Mouse (Mus musculus): ENCODE measurements around the gene Fkbp5. TPM values are rescaled to one million over a fixed set of nuclear protein-coding genes. Genes with fewer than 3 reads are reported as not detected.

Fkbp5 gene
- total and polyA plus RNA-seq, 3 experiments: 14.4 to 31.4 (median 22.6) TPM

DNA sequence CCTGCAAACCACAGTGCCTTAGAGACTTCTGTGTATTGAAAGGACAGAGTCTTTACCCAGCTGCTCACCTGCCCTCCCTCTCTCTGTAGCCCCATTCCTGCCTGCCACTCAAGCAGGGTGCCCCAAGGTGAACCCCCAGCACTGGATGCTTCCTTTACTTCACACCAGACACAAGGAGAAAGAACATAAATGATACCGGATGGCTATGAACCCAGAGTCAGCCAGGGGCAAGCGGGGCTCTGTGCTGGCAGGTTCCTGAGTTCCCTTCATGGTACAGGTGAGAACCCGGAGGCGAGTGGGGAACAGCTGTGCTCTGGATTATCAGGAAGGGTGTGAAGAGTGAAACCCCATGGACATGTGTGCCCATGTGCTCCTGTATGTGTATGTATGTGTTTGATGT lies 11.7 kb downstream of the Fkbp5 start:
- H3K4me1 ChIP-seq (ENCODE audit: control insufficient read depth in 1 of 2, insufficient read depth in 2 of 2): peaks cover 7 to 23% of the 10 kb centered on the region in 2 experiments
- no peaks in the 10 kb centered on the region for H3K79me2 ChIP-seq (replicated peaks; ENCODE audit: control insufficient read depth, extremely low read depth, insufficient read depth, poor library complexity, severe bottlenecking)
- no peak overlapping the region for H3K9ac ChIP-seq (ENCODE audit: insufficient read depth, low read depth)
- H3K36me3 ChIP-seq (replicated peaks in 1 of 2; ENCODE audit: control insufficient read depth in 1 of 2, insufficient read depth in 1 of 2, low read length in 1 of 2): no peaks in the 10 kb centered on the region
- no peak for TF ChIP-seq TCF12 (IDR thresholded peaks at IDR 0.05; ENCODE audit: low read depth, low read length)
- no peak for TF ChIP-seq E2F4 (IDR thresholded peaks at IDR 0.05; ENCODE audit: insufficient replicate concordance, low read depth, low read length)
- no peak for TF ChIP-seq KAT2A (IDR thresholded peaks at IDR 0.05; ENCODE audit: insufficient replicate concordance, low read length)
- no peak for TF ChIP-seq IRF4 (IDR thresholded peaks at IDR 0.05; ENCODE audit: low read depth, low read length)
- TF ChIP-seq BHLHE40 (IDR thresholded peaks at IDR 0.05; ENCODE audit: low read depth, low read length): no peak
- TF ChIP-seq SIN3A (IDR thresholded peaks at IDR 0.05; ENCODE audit: low read length): no peak
- no peak for TF ChIP-seq TBP (conservative IDR thresholded peaks at IDR 0.05; ENCODE audit: low read depth, low read length)
- TF ChIP-seq HCFC1 (IDR thresholded peaks at IDR 0.05; ENCODE audit: low read depth, low read length): no peak
- no peak for TF ChIP-seq POLR2A (IDR thresholded peaks at IDR 0.05; ENCODE audit: low read depth, low read length)
- no peak for TF ChIP-seq SMC3 (IDR thresholded peaks at IDR 0.05; ENCODE audit: low read depth, low read length)
- TF ChIP-seq ELF1 (IDR thresholded peaks at IDR 0.05; ENCODE audit: low read depth, low read length): no peak
- no peak for TF ChIP-seq POLR2AphosphoS2 (IDR thresholded peaks at IDR 0.05; ENCODE audit: low read depth, low read length)
- no peak for TF ChIP-seq ETS1 (conservative IDR thresholded peaks at IDR 0.05; ENCODE audit: low read depth, low read length)
- TF ChIP-seq CTCF (conservative IDR thresholded peaks at IDR 0.05 in 1 of 2, IDR thresholded peaks at IDR 0.05 in 1 of 2; ENCODE audit: low read depth in 2 of 2, low read length in 2 of 2): no peak
- TF ChIP-seq MYC (IDR thresholded peaks at IDR 0.05; ENCODE audit: low read depth, low read length): no peak
- DNase-seq (ENCODE audit: extremely low read depth): no peak
- no peaks in the 10 kb centered on the region for H3K9me3 ChIP-seq (replicated peaks; ENCODE audit: low read length)
- no peak overlapping the region for H3K4me3 ChIP-seq (replicated peaks in 1 of 3; ENCODE audit: low read depth in 2 of 3, low read length in 2 of 3, poor library complexity in 1 of 3)
- dilution Hi-C loops (cut with MboI; ENCODE audit: extremely low pct_ligation_motif_present, extremely low pct_unique_long_range_greater_than_20kb, low sequenced_read_pairs) (no loop called here), in situ Hi-C loops (cut with MboI; ENCODE audit: low pct_ligation_motif_present, low pct_unique_long_range_greater_than_20kb, low sequenced_read_pairs) (loop anchor here (25.0 kb wide), 1 partner anchor 293 kb away; the partner anchor contains the start of gene Def6)
- H3K4me2 ChIP-seq (ENCODE audit: insufficient read depth, low read depth, poor library complexity, severe bottlenecking): no peak overlapping the region
- H3K27me3 ChIP-seq (replicated peaks): no peaks in the 10 kb centered on the region
- no peak overlapping the region for H3K27ac ChIP-seq (ENCODE audit: insufficient read depth, low read depth)

- H3K79me2 ChIP-seq (replicated peaks; ENCODE audit: control insufficient read depth, extremely low read depth, insufficient read depth, poor library complexity, severe bottlenecking): no peaks in the 10 kb centered on the region
These were observed 13.1 kb downstream of the Fkbp5 start for GRCm38 (mm10) chr17:28504182-28504581.

More at GRCm38 (mm10) chr17:28504182-28504581, 13.1 kb downstream of the Fkbp5 start:
- H3K9me3 ChIP-seq (replicated peaks; ENCODE audit: low read length): peaks cover 3% of the 10 kb centered on the region
- no peak overlapping the region for H3K9ac ChIP-seq (ENCODE audit: insufficient read depth, low read depth)
- H3K4me2 ChIP-seq (ENCODE audit: insufficient read depth, low read depth, poor library complexity, severe bottlenecking): no peak overlapping the region
- no peaks in the 10 kb centered on the region for H3K27me3 ChIP-seq (replicated peaks)
- no peak overlapping the region for H3K27ac ChIP-seq (ENCODE audit: insufficient read depth, low read depth)
- dilution Hi-C loops (cut with MboI; ENCODE audit: extremely low pct_ligation_motif_present, extremely low pct_unique_long_range_greater_than_20kb, low sequenced_read_pairs) (no loop called here), in situ Hi-C loops (cut with MboI; ENCODE audit: low pct_ligation_motif_present, low pct_unique_long_range_greater_than_20kb, low sequenced_read_pairs) (loop anchor here (25.0 kb wide), 1 partner anchor 292 kb away; the partner anchor contains the start of gene Def6)
- DNase-seq (ENCODE audit: extremely low read depth): no peak
- no peak overlapping the region for H3K4me3 ChIP-seq (replicated peaks in 1 of 3; ENCODE audit: low read depth in 2 of 3, low read length in 2 of 3, poor library complexity in 1 of 3)
- TF ChIP-seq TCF12 (IDR thresholded peaks at IDR 0.05; ENCODE audit: low read depth, low read length) (no peak), ZNF384 (IDR thresholded peaks at IDR 0.05; ENCODE audit: low read depth, low read length) (no peak), NRF1 (IDR thresholded peaks at IDR 0.05; ENCODE audit: low read depth, low read length) (no peak), JUND (conservative IDR thresholded peaks at IDR 0.05; ENCODE audit: low read depth, low read length) (no peak)
- H3K36me3 ChIP-seq (replicated peaks in 1 of 2; ENCODE audit: control insufficient read depth in 1 of 2, insufficient read depth in 1 of 2, low read length in 1 of 2): no peaks in the 10 kb centered on the region
- H3K4me1 ChIP-seq (ENCODE audit: control insufficient read depth in 1 of 2, insufficient read depth in 2 of 2): peaks cover 5 to 19% of the 10 kb centered on the region in 2 experiments
